Mouse (Mus musculus): ENCODE results near the gene Rbm17.

GRCm38 (mm10) chr2:11578187-11578586 lies 25.8 kb downstream of the Rbm17 start:
- no peak for TF ChIP-seq POLR2A (IDR thresholded peaks at IDR 0.05; ENCODE audit: low read depth, low read length)
- no peak for TF ChIP-seq CTCF (IDR thresholded peaks at IDR 0.05; ENCODE audit: extremely low read depth, insufficient read depth, insufficient read length, insufficient replicate concordance)
